Mouse (Mus musculus): ENCODE data around the gene Nop56.

The Nop56 gene

DNA sequence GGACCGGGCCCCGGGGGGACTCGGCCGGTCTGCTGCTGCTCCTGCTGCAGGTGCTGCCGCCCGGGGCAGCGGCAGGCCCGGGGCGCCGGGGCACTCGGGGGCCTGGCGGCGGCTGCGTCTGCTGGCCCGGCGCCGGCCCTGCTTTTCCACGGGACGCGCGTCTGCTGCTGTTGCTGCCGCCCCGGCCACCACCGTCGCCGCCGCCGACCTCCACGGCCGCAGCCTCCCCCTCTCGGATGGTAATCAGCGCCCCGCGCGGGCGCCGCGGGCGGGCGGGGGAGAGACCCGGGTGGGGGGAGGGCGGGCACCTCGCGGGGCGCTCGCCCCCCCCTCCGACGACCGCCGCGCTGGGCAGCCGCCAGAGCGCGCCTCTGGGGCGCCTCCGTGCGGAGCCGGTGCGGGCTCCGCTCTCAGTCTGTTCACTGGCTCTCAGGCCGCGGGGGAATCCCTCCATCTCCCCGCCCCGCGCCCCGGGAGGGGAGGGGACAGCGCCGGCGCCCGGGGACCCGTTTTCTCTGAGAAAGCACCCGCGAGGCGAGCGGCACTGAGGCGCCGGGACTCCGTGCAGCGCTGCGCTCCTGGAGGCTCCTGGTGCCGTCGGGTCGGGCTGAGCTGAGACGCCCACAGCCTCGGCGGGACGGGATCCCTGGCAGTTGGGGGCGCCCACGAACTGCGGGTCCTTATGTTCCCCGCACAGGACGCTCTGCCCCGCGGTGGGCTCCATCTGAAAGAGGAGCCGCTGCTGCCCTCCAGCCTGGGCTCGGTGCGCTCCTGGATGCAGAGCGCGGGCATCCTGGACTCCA lies 21.3 kb downstream of the Nop56 start:
- no peak for DNase-seq (ENCODE audit: low spot score in 2 of 2)

DNA sequence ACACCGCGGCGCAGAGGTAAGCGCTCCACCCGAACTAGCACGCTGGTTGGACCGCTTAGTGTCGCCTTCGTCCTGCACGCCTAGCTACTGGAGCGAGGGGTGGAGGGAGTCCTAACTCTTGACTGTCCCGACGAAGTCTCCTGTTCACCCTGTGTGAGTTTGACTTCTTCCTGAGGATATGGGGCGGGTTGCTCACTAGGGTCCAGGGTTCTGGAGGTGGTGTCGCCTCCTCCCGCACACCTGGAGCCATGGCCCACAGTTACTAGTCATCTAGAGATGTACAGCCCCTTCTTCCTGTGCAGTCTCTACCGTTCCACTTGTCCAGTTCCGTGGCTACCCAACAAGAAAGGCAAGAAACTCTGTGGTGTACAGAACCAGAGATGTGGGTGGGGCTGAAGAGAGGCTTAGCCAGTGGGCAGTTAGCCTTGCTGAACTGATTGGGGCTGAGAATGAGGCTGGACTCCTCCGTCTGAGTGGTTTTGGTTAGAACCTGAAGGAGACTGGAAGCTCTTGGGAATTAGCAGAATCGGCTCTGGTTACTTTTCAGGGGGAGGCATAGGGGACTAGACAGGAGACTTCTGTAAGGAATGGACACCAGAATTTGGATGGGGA lies 22.0 kb downstream of the Nop56 start:
- DNase-seq (ENCODE audit: low spot score in 2 of 2), result no peak

DNA sequence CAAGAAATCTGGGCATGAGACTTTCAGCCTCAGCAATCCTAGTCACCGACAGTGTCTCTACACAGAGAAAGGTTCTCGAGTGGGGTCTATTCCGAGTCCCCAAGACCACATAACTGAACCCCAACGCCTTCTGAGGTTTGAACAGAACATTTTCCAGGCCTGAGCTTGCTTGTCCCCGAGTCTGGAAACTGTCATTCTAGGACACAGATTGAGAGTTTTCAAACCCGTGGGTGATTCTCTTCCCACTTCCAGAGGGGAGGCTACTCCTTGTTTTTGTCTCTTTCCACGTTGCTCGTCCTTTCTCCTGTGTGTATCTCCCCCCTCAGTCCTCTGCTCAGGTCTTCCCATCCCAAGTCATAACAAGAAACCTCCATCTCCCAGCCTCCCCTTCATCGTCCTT lies 23.4 kb downstream of the Nop56 start:
- DNase-seq (ENCODE audit: low spot score in 2 of 2), result no peak

DNA sequence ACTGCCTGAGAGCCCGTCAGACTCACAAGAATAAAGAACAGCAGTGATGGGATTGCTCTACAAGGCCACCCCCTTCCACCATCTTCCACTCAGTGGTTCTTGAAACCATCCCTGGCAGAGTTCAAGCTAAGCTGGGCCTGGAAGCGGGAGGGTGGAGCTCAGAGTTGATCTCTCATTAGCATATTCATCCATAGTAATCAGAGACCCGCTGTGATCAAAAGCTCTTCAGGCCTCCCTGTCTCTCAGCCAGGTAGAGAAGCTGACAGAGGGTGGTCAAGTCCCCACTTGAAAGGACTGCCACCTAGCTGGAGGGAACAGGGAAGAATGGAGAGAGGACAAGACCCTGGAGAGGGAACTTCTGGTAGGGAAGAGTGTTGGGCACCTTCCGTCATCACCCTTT lies 28.8 kb downstream of the Nop56 start:
- DNase-seq (ENCODE audit: low spot score in 2 of 2), result no peak

DNA sequence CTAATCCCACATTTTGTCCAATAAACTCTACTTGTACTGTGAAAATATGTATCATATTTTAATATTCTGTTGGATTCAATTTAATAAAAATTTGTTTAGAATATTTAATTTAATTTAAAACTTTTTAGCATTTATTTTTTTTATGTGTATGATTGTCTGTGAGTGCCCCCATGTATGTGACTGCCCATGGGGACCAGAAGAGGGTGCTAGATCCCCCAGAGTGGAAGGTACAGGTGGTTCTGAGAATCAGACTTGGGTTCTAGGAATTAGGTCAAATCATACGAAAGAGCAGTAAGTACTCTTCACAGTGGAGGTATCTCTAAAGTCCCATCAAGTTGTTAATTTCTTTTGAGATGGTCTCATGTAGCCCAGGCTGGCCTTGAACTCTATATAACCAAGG lies 52.8 kb downstream of the Nop56 start:
- no peak for DNase-seq (ENCODE audit: low spot score in 2 of 2)

Data from left cerebral cortex, adult 9 months (tissue).